Mouse (Mus musculus) liver, postnatal 0 days (tissue): Measurements from ENCODE around the gene Serpina9. TPM values are rescaled to one million over a fixed set of nuclear protein-coding genes. Genes with fewer than 3 reads are reported as not detected.

ENCODE experiments used
- ATAC-seq: fragments of 200-750 bp; cut with Nextera tagmentation; 2 replicates; pipeline ENCODE4 v1.8.0; 2017; ENCODE audit warnings: mild to moderate bottlenecking, moderate library complexity
- DNase-seq: peaks from one replicate; pipeline ENCODE4 v3.0.0-alpha.2; 2016
- H3K27ac ChIP-seq: fragments of 300-500 bp; sonication (generic); 2 replicates; pipeline ENCODE4 v1.5.1; 2014; ENCODE audit warnings: antibody characterized with exemption, moderate library complexity, mild to moderate bottlenecking, low read depth
- H3K27me3 ChIP-seq: fragments of 300-500 bp; sonication (generic); 2 replicates; pipeline ENCODE4 v1.6.1; 2014; ENCODE audit warnings: low read length, control low read depth, mixed read lengths; ENCODE audit not compliant: insufficient read depth
- H3K36me3 ChIP-seq: fragments of 300-500 bp; sonication (generic); replicated peaks from 2 replicates; pipeline ENCODE4 v1.6.1; 2014; ENCODE audit warnings: mild to moderate bottlenecking, control low read depth, low read length, moderate library complexity, mixed read lengths; ENCODE audit not compliant: insufficient read depth
- H3K4me1 ChIP-seq: fragments of 300-500 bp; sonication (generic); 2 replicates; pipeline ENCODE4 v1.6.1; 2014; ENCODE audit warnings: antibody characterized with exemption, mild to moderate bottlenecking, control low read depth; ENCODE audit not compliant: insufficient read depth
- H3K4me2 ChIP-seq: fragments of 300-500 bp; sonication (generic); 2 replicates; pipeline ENCODE4 v1.6.1; 2014; ENCODE audit warnings: low read depth, mild to moderate bottlenecking, low read length, moderate library complexity, mixed read lengths
- H3K4me3 ChIP-seq: fragments of 300-500 bp; sonication (generic); 2 replicates; pipeline ENCODE4 v1.5.1; 2014; ENCODE audit warnings: low read depth, low read length
- H3K9ac ChIP-seq: fragments of 300-500 bp; sonication (generic); replicated peaks from 2 replicates; pipeline ENCODE4 v1.6.1; 2014; ENCODE audit warnings: mild to moderate bottlenecking, moderate library complexity
- H3K9me3 ChIP-seq: fragments of 300-500 bp; sonication (generic); 2 replicates; pipeline ENCODE4 v1.6.1; 2016; ENCODE audit warnings: mild to moderate bottlenecking, control low read depth, low read length, mixed read lengths
- CTCF ChIP-seq: sonication (generic); IDR thresholded peaks from 2 replicates; pipeline ENCODE4 v1.5.1; 2016; ENCODE audit warnings: antibody characterized with exemption, low read depth
- EP300 ChIP-seq: IDR thresholded peaks from 2 replicates; pipeline ENCODE4 v1.6.1; 2016; ENCODE audit warnings: antibody characterized with exemption, low read depth, mild to moderate bottlenecking
- WGBS: fragments of 180-500 bp; shearing (Covaris S2); extraction: QIAGEN DNeasy Blood & Tissue Kit; methylation state at CpG from one replicate; pipeline ENCODE4 v1.1.7; 2014; ENCODE audit not compliant: insufficient replicate concordance; 5-methylcytosine and 5-hydroxymethylcytosine counted together
- polyA plus RNA-seq: library from polyadenylated mRNA; unstranded; fragments of >200 nt; fragmentation: Nextera tagmentation; extraction: Ambion mirVana; gene quantifications from 2 replicates; pipeline ENCODE4 v1.2.1, GENCODE M21; 2015

Gene Serpina9
- polyA plus RNA-seq, 1 experiment from 2014 or later, result 0.05 TPM

GRCm38 (mm10) chr12:103988754-103989513 lies 24.6 kb downstream of the Serpina9 start:
- H3K4me2 ChIP-seq, result peak overlapping the region; percentile 53
- peak; percentile 56; the same call in 1 of the 2 replicates for TF ChIP-seq EP300
- peak; percentile 19; the same call in 1 of the 2 replicates for TF ChIP-seq CTCF
- DNase-seq (peak; percentile 72), ATAC-seq (peak; percentile 90)
- H3K27ac ChIP-seq, result peak overlapping the region; percentile 93
- peak overlapping the region; percentile 38 for H3K9ac ChIP-seq
- H3K36me3 ChIP-seq, result peaks cover 5% of the 10 kb centered on the region; the same call in 1 of the 2 replicates
- 32% methylated on average over 14 of the region's 14 CpGs for WGBS
- no peaks in the 10 kb centered on the region for H3K27me3 ChIP-seq
- H3K4me3 ChIP-seq, result no peak overlapping the region; the same call in 1 of the 2 replicates
- peaks cover 21% of the 10 kb centered on the region for H3K4me1 ChIP-seq
- H3K9me3 ChIP-seq, result no peaks in the 10 kb centered on the region

GRCm38 (mm10) chr12:103985868-103986267 lies 27.7 kb downstream of the Serpina9 start:
- 45% methylated on average over 5 of the region's 5 CpGs for WGBS
- ATAC-seq, result no peak
- TF ChIP-seq CTCF (no peak), EP300 (no peak)

GRCm38 (mm10) chr12:103984935-103985334 lies 28.6 kb downstream of the Serpina9 start:
- ATAC-seq (no peak), DNase-seq (peak; percentile 61)
- H3K9ac ChIP-seq, result no peak overlapping the region
- H3K36me3 ChIP-seq, result peaks cover 5% of the 10 kb centered on the region; the same call in 1 of the 2 replicates
- peaks cover 18% of the 10 kb centered on the region for H3K4me1 ChIP-seq
- no peak overlapping the region for H3K27ac ChIP-seq
- peak overlapping the region; percentile 4; the same call in 1 of the 2 replicates for H3K4me2 ChIP-seq
- WGBS, result 55% methylated on average over 4 of the region's 4 CpGs
- peak; percentile 65 for TF ChIP-seq CTCF
- no peak for TF ChIP-seq EP300
- no peaks in the 10 kb centered on the region for H3K27me3 ChIP-seq
- no peak overlapping the region for H3K4me3 ChIP-seq
- H3K9me3 ChIP-seq, result no peaks in the 10 kb centered on the region

More at GRCm38 (mm10) chr12:103985868-103986267, 27.7 kb downstream of the Serpina9 start:
- DNase-seq, result no peak
- H3K27ac ChIP-seq, result no peak overlapping the region
- no peak overlapping the region for H3K4me3 ChIP-seq
- H3K9me3 ChIP-seq, result no peaks in the 10 kb centered on the region
- H3K4me1 ChIP-seq, result peaks cover 21% of the 10 kb centered on the region
- 0 out of 2 replicates have a peak overlapping the region, but pooled peaks have one; percentile 16 for H3K9ac ChIP-seq
- 0 out of 2 replicates have a peak overlapping the region, but pooled peaks have one; percentile 4 for H3K4me2 ChIP-seq
- H3K36me3 ChIP-seq, result peaks cover 5% of the 10 kb centered on the region; the same call in 1 of the 2 replicates
- H3K27me3 ChIP-seq, result no peaks in the 10 kb centered on the region

GRCm38 (mm10) chr12:103981646-103982360 lies 31.8 kb downstream of the Serpina9 start:
- Histone ChIP-seq H3K9ac (no peak overlapping the region), H3K36me3 (peaks cover 5% of the 10 kb centered on the region; the same call in 1 of the 2 replicates), H3K4me1 (peaks cover 9% of the 10 kb centered on the region; the same call in 1 of the 2 replicates), H3K9me3 (no peaks in the 10 kb centered on the region), H3K4me3 (no peak overlapping the region), H3K27me3 (no peaks in the 10 kb centered on the region), H3K4me2 (no peak overlapping the region), H3K27ac (no peak overlapping the region)
- DNase-seq (no peak), ATAC-seq (no peak)
- TF ChIP-seq CTCF (no peak), EP300 (no peak)
- 64% methylated on average over 7 of the region's 7 CpGs for WGBS

- Histone ChIP-seq H3K9me3 (no peaks in the 10 kb centered on the region), H3K9ac (no peak overlapping the region), H3K4me3 (no peak overlapping the region), H3K27ac (no peak overlapping the region), H3K4me2 (no peak overlapping the region), H3K27me3 (no peaks in the 10 kb centered on the region), H3K4me1 (no peaks in the 10 kb centered on the region), H3K36me3 (no peaks in the 10 kb centered on the region)
- no peak for ATAC-seq
- WGBS, result 84% methylated on average over 10 of the region's 10 CpGs
- DNase-seq, result no peak
- TF ChIP-seq EP300 (no peak), CTCF (no peak)
Observed at GRCm38 (mm10) chr12:103978294-103978693, 35.3 kb downstream of the Serpina9 start.

GRCm38 (mm10) chr12:103977846-103978245 lies 35.7 kb downstream of the Serpina9 start:
- no peak overlapping the region for H3K9ac ChIP-seq
- H3K4me1 ChIP-seq, result no peaks in the 10 kb centered on the region
- no peaks in the 10 kb centered on the region for H3K36me3 ChIP-seq
- 21% methylated on average over 5 of the region's 5 CpGs for WGBS
- H3K9me3 ChIP-seq, result no peaks in the 10 kb centered on the region
- ATAC-seq (peak; percentile 56; the same call in 1 of the 2 replicates), DNase-seq (peak; percentile 70)
- H3K27me3 ChIP-seq, result no peaks in the 10 kb centered on the region
- no peak overlapping the region for H3K4me2 ChIP-seq
- H3K27ac ChIP-seq, result no peak overlapping the region
- peak; percentile 79 for TF ChIP-seq CTCF
- no peak for TF ChIP-seq EP300
- H3K4me3 ChIP-seq, result no peak overlapping the region
